Mouse (Mus musculus) stomach, postnatal 0 days (tissue): ENCODE measurements at regions not wholly inside any gene's neighbourhood (a gene's known extent, or its start where the extent isn't known, plus 50 kb on each side); places are given as distances from the start of the nearest gene placed in this dataset.

Source experiments
- ATAC-seq: fragments of 200-750 bp; cut with Nextera tagmentation; 2 replicates; pipeline ENCODE4 v1.8.0; 2017; ENCODE audit not compliant: low FRiP score, low TSS enrichment
- DNase-seq: peaks from one replicate; pipeline ENCODE4 v3.0.0-alpha.2; 2016; ENCODE audit warnings: low spot score
- H3K27ac ChIP-seq: fragments of 300-500 bp; sonication (generic); replicated peaks from 2 replicates; pipeline ENCODE4 v1.5.1; 2014; ENCODE audit warnings: mild to moderate bottlenecking, control low read depth
- H3K27me3 ChIP-seq: fragments of 300-500 bp; sonication (generic); 2 replicates; pipeline ENCODE4 v1.6.1; 2014; ENCODE audit warnings: low read length; ENCODE audit not compliant: control insufficient read depth, insufficient read depth
- H3K36me3 ChIP-seq: fragments of 300-500 bp; sonication (generic); 2 replicates; pipeline ENCODE4 v1.6.1; 2014; ENCODE audit warnings: low read length, mixed read lengths; ENCODE audit not compliant: control insufficient read depth, insufficient read depth
- H3K4me1 ChIP-seq: fragments of 300-500 bp; sonication (generic); replicated peaks from 2 replicates; pipeline ENCODE4 v1.6.1; 2014; ENCODE audit warnings: antibody characterized with exemption; ENCODE audit not compliant: control insufficient read depth, insufficient read depth
- H3K4me2 ChIP-seq: fragments of 300-500 bp; sonication (generic); replicated peaks from 2 replicates; pipeline ENCODE4 v1.6.1; 2014; ENCODE audit warnings: low read depth, mild to moderate bottlenecking, control low read depth, moderate library complexity
- H3K4me3 ChIP-seq: fragments of 300-500 bp; sonication (generic); 2 replicates; pipeline ENCODE4 v1.5.1; 2014; ENCODE audit warnings: low read depth, low read length, control low read depth
- H3K9ac ChIP-seq: fragments of 300-500 bp; sonication (generic); 2 replicates; pipeline ENCODE4 v1.6.1; 2014; ENCODE audit warnings: mild to moderate bottlenecking, low read length, control low read depth, mixed read lengths
- H3K9me3 ChIP-seq: fragments of 300-500 bp; sonication (generic); 2 replicates; pipeline ENCODE4 v1.6.1; 2016; ENCODE audit warnings: low read length; ENCODE audit not compliant: control insufficient read depth
- CTCF ChIP-seq: IDR thresholded peaks from 2 replicates; pipeline ENCODE4 v1.5.1; 2016; ENCODE audit warnings: antibody characterized with exemption, low read depth, mild to moderate bottlenecking, moderate library complexity
- EP300 ChIP-seq: optimal IDR thresholded peaks from 2 replicates; pipeline ENCODE3; 2016; ENCODE audit warnings: antibody characterized with exemption
- WGBS: fragments of 180-500 bp; shearing (Covaris S2); extraction: QIAGEN DNeasy Blood & Tissue Kit; methylation state at CpG from one replicate; pipeline ENCODE4 v1.1.7; 2014; 5-methylcytosine and 5-hydroxymethylcytosine counted together

GRCm38 (mm10) chr3:58166628-58167027 lies 247.9 kb upstream of the Tsc22d2 start:
- Histone ChIP-seq H3K4me2 (no peak overlapping the region), H3K4me3 (no peak overlapping the region), H3K9ac (no peak overlapping the region), H3K36me3 (no peaks in the 10 kb centered on the region), H3K27me3 (no peaks in the 10 kb centered on the region), H3K27ac (no peak overlapping the region), H3K9me3 (no peaks in the 10 kb centered on the region), H3K4me1 (no peaks in the 10 kb centered on the region)
- no peak for TF ChIP-seq CTCF
- no peak for TF ChIP-seq EP300
- 23% methylated on average over 2 of the region's 2 CpGs for WGBS
- no peak; the same call in 1 of the 2 replicates for ATAC-seq
- DNase-seq, result no peak

GRCm38 (mm10) chr3:58167121-58167520 lies 247.4 kb upstream of the Tsc22d2 start:
- Histone ChIP-seq H3K4me1 (no peaks in the 10 kb centered on the region), H3K36me3 (no peaks in the 10 kb centered on the region), H3K9ac (no peak overlapping the region), H3K4me2 (no peak overlapping the region), H3K9me3 (no peaks in the 10 kb centered on the region), H3K4me3 (no peak overlapping the region), H3K27ac (no peak overlapping the region), H3K27me3 (no peaks in the 10 kb centered on the region)
- 74% methylated on average over 3 of the region's 3 CpGs for WGBS
- DNase-seq, result no peak
- no peak for ATAC-seq
- TF ChIP-seq EP300 (no peak), CTCF (no peak)

- 88% methylated on average over 1 of the region's 1 CpGs for WGBS
Measured at GRCm38 (mm10) chr3:58167761-58168290, 246.7 kb upstream of the Tsc22d2 start.

GRCm38 (mm10) chr3:58168522-58169185 lies 245.9 kb upstream of the Tsc22d2 start:
- no peak for TF ChIP-seq CTCF
- no peak for TF ChIP-seq EP300
- Histone ChIP-seq H3K36me3 (no peaks in the 10 kb centered on the region), H3K4me2 (peak overlapping the region; percentile 8; the same call in 1 of the 2 replicates), H3K9me3 (no peaks in the 10 kb centered on the region), H3K9ac (no peak overlapping the region), H3K4me1 (no peaks in the 10 kb centered on the region), H3K27me3 (no peaks in the 10 kb centered on the region), H3K4me3 (no peak overlapping the region), H3K27ac (0 out of 2 replicates have a peak overlapping the region, but pooled peaks have one; percentile 30)
- ATAC-seq (no peak), DNase-seq (no peak)
- WGBS, result 44% methylated on average over 14 of the region's 14 CpGs

More at GRCm38 (mm10) chr3:58167761-58168290, 246.7 kb upstream of the Tsc22d2 start:
- ATAC-seq (no peak), DNase-seq (no peak)
- no peak overlapping the region for H3K4me3 ChIP-seq
- no peaks in the 10 kb centered on the region for H3K4me1 ChIP-seq
- H3K27me3 ChIP-seq, result no peaks in the 10 kb centered on the region
- no peak overlapping the region for H3K4me2 ChIP-seq
- no peaks in the 10 kb centered on the region for H3K9me3 ChIP-seq
- H3K27ac ChIP-seq, result no peak overlapping the region
- no peak overlapping the region for H3K9ac ChIP-seq
- no peak for TF ChIP-seq CTCF
- TF ChIP-seq EP300, result no peak
- no peaks in the 10 kb centered on the region for H3K36me3 ChIP-seq

- ATAC-seq (no peak), DNase-seq (no peak)
- WGBS, result 90% methylated on average over 6 of the region's 6 CpGs
- Histone ChIP-seq H3K27ac (no peak overlapping the region), H3K9ac (no peak overlapping the region), H3K4me1 (no peaks in the 10 kb centered on the region), H3K9me3 (no peaks in the 10 kb centered on the region), H3K27me3 (no peaks in the 10 kb centered on the region), H3K4me3 (no peak overlapping the region), H3K36me3 (no peaks in the 10 kb centered on the region), H3K4me2 (no peak overlapping the region)
- TF ChIP-seq CTCF (no peak), EP300 (no peak)
Measured at GRCm38 (mm10) chr3:58169786-58170185, 244.7 kb upstream of the Tsc22d2 start.

GRCm38 (mm10) chr3:58172096-58172495 lies 242.4 kb upstream of the Tsc22d2 start:
- Histone ChIP-seq H3K36me3 (no peaks in the 10 kb centered on the region), H3K4me2 (no peak overlapping the region), H3K27ac (no peak overlapping the region), H3K27me3 (no peaks in the 10 kb centered on the region), H3K4me3 (no peak overlapping the region), H3K9me3 (no peaks in the 10 kb centered on the region), H3K4me1 (no peaks in the 10 kb centered on the region), H3K9ac (no peak overlapping the region)
- DNase-seq (no peak), ATAC-seq (no peak)
- WGBS, result 76% methylated on average over 5 of the region's 5 CpGs
- TF ChIP-seq EP300 (no peak), CTCF (no peak)
